Mouse (Mus musculus) lung, adult 18-20 months (tissue): ENCODE results near the gene Scand1.
A peak's percentile ranks its signal among the peaks of the same experiment; 100 is the strongest.

Experiments
- DNase-seq, 2 experiments: peaks; one replicate each; pipeline ENCODE4 v3.0.0; 2022; ENCODE audit warnings: mixed read lengths in 2 of 2

Gene Scand1

DNA sequence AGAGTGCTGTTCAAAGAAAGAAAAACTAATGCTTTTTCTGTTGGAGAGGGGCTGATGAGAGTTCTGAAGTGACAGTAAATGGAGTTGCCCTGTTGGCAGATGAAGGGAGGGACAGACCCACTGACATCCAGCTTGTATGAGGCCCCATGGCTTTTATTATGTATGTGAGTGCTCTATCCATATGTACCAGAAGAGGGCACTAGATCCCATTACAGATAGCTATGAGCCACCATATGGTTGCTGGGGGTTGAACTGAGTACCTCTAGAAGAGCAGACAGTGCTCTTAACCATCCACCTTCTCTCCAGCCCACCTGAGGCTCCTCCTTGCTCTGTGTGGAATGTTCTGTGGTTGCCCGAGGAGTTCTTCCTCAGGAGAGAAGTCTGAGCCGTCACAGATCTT lies 6.7 kb downstream of the Scand1 start:
- DNase-seq = no peak

DNA sequence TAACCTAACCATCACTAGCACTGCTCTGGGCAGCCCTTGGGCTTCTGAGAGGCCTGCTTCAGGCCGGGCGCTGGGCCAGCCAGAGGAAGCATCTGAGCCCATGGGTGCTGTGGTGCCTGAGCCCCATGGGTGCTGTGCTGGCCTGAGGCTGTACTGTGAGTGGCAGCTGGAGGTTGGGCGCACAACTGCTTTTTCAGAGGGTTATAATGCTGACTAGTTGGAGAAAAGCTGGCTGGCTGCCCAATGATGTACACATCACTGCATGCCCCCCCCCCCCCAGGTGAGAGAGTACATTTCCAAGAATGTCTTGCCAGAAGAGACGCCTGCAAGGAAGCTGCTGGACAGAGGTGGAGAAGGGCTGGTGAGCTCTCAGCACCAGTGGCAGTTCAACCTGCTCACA lies 8.2 kb downstream of the Scand1 start:
- no peak for DNase-seq

DNA sequence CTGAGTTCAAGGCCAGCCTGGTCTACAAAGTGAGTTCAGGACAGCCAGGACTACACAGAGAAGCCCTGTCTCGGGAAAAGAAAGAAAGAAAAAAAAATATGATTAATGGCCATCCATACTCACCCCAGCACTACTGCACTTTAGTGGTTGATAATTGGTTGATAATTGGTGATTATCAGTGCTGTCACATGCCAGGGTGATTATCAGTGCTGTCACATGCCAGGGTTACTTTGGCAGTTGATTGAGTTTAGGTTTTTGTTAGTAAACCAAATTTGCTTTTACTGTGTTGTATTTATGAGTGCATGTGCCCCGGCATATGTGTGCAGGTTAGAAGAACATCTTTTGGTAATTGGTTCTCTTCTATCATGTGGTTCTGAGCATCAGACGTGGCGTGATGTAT lies 10.4 kb downstream of the Scand1 start:
- no peak for DNase-seq

DNA sequence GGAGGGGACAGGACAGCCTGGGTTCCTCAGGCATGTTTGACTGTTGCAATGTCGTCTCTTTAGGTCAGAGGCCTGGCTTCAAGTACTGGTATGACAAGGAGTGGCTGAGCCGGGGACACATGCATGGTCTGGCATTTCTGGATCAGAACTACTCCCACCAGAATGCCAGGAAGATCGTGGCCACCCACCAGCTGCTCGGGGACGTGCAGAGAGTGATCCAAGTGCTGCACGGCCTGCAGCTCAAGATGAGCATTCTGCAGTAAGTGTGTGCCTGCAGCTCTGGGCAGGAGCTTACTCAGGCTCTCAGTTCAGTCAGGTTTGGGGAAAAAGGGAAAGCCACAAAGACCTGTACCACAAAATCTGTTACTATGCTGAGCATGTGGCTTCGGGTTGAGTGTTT lies 14.0 kb downstream of the Scand1 start:
- no peak for DNase-seq

DNA sequence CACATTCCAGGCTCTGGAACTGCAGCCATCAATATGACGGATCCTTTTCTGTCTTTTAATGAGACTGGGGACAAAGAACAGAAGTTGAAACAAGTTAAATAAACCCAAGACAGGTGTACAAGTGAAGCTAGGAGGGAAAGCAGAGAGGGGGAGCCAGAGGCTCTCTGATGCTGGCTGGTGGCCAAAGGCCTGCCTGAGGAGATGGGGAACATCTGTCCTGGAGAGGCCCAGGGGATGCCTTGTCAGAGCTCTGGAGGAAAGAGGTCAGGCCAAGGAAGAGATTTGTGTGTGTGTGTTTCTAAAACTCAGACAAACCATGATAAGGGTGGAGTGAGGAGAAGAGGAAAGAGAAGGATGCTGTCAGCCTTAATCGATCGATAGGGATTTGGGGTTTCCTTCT lies 14.9 kb downstream of the Scand1 start:
- no peak for DNase-seq

DNA sequence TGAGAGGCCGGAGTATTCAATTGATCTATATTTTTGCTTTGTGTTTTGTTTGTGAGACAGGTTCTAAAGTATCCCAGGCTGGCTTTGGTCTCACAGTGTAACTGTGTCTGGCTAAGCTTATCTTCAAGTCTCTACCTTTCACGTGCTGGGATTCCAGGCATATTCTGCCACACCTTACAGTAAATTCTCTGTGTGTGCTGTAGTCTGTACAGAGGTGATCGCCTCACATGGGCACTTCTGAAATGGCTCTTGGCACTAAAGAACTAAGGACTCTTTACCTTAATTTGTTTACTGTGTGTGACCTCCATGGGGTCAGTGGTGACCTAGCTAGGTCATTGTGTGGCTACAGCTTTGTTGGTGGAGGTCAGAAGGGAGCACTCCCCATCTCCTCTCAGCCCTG lies 16.3 kb downstream of the Scand1 start:
- DNase-seq = peak; percentile 35 to 44

DNA sequence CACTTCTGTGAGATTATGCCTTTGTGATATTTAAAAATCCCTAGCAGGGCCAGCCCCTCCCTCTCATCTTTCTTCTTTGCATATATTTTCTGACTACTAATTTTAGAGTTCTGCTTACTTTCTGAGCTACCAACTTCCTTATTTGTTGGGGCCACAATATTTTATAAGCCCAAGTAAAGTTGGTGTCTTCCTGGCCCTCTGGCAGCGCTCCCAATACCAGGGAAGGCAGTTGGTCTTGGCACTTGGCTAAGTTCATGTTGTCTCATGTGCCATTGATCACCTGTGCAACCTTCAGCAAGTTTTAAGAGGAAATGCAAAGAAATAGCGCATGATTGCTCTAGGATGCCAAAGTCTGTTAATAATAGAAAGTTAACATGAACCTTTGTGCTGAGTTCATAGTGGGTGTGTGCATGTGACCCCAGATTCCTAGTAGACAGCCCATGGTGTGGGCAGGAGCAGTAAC lies 16.9 kb downstream of the Scand1 start:
- no peak for DNase-seq

DNA sequence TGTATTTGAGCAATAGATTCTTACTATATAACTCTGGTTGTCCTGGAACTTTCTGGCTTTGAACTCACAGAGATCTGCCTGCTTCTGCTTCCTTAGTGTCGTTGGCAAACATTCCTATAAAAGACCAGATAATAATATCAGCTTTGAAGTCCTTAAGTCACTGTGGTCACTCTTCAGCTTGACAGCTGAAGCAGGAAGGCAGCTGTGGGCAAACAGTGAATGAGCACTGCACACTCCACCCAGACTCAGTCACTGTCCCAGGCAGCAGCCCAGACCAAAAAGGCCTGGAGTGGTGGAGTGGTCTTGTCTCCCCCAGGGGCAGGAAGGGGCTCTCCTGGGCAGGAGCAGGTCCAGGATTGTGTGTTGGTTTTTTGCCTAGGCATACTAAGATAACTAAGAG lies 20.5 kb downstream of the Scand1 start:
- DNase-seq = no peak

DNA sequence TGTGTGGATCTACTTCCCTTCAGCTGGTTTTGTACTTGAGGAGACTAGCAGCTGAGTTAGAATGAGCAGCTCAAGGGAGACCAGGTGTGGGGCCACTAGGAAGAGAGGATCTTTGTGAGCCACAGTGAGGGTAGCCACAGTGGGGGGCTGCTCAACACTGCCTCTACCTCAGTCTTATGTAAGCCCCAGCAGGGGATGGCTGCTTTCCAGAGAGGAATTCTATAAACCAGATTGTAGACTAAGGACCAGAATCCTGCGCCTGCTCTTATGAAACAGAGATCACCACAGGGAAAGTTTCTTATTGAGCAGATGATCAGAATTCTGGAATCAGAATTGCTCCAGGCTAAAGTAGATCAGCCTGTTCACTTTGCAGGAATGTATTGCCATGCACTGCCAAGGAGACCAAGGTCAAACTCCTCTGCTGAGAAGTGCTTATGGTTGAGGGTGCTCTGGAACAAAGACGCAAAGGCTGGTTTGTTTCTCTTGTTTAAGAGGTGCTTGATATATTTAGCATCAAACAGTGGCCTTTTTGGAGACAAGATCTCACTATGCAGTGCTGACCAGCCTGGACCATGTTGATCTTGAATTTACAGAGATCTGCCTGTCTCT lies 22.8 kb downstream of the Scand1 start:
- peak; percentile 25 to 48 for DNase-seq

DNA sequence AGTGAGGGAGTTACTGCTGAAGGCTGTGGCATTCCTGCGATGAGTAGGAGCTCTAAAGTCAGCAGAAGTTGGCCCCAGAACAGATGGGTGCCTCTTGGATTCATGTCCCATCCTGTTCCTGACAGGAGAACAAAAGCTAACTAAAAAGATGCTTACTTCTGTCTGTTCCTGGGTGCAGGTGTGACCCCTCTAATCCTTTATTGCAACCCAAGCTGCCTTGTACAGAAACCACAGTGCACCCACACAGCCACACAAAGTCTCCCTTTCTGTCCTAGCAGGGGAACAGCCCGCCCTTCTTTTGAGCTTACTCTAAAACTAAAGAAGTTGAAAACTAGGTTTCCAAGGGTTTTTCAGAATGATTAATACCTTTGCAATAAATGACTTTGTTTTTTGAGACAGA lies 24.3 kb downstream of the Scand1 start:
- no peak for DNase-seq

DNA sequence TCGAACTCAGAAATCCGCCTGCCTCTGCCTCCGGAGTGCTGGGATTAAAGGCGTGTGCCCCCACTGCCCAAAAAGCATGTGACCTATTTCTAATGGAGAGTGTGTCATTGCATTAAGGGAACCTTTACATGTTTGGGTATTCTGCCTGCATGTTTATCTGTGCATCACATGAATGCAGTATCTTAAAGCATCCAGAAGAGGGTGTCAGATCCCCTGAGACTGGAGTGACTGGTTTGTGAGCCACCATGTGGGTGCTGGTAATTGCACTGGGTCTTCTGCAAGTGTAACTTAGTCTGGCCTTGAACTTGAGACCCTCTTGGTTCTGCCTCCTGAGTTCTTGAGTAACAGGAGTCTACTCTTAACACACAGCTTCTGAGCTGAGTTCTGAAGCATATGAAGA lies 25.8 kb downstream of the Scand1 start:
- no peak for DNase-seq

DNA sequence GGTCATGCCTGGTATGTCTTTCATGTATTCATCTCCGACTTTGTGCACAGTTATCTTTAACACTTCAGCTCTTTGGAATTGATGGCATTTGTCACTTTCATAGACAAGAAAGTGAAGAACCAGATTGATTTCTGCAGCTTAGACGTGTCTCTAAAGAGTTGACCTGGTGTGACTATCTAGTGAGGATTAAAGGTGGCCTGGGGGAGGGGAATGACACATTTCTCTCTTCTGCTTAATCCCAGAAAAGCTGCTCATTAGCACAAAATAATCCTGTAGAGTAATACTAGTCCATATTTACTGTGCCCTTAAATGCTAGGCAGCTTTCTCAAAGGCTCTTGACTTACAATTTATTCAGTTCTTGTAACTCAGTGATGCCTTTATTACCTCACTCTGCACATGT lies 27.3 kb downstream of the Scand1 start:
- DNase-seq = no peak

DNA sequence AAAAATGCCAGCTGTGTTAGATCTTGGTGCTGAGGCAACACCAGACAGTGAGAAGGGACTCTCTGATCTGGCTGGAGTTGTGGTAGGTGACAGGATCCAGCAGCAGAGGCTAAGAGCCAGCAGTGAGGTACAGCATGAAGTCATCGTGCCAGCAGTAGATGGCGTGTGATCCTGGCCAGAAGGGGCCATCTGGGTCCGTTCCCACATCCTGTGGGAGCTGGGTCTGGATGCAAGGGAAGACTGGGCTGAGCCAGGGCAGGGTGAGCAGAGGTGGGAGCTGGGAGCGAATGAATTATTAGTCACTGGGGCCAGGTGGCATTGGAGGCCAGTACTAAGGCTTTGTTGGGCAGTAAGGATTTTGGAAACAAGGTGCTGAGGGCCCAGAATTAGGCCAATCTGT lies 31.3 kb downstream of the Scand1 start:
- DNase-seq = no peak

DNA sequence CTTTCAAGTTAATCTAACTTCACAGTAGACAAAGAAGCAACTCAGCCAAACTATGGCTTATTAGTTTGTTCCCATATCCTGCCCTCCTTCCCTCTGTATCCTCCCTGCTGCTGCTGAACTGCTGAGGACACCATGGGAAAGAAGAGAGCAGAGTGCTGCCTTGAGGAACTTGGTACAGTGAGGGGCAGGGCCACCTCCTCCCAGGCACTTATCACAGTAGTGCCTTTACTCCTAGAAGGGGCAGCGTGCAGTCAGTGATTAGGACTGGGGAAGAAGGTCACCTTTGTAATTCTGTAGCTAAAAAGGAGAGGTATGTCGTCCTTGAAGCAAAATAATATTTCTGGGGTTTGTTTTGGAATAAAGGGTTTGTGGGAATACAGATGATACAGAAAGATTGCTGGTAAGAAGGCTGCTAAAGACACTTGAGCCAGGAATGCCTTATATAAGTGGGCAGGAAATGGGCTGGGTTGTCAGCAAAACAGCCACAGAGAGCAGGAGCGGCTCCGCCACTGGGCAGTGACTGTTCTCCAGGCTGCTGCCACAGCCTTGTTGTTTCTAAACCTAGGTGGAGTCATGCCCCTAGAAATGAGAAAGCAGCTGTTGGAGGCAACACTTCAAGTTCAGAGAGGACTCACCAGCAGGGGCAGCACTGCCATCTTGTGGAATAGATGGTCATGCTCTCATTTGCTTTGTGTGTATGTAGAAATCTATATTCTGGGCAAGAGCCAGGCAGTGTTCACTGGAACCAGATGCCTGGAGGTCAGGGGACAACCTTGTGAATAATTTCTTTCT lies 34.1 kb downstream of the Scand1 start:
- DNase-seq = peak; percentile 88 to 93

DNA sequence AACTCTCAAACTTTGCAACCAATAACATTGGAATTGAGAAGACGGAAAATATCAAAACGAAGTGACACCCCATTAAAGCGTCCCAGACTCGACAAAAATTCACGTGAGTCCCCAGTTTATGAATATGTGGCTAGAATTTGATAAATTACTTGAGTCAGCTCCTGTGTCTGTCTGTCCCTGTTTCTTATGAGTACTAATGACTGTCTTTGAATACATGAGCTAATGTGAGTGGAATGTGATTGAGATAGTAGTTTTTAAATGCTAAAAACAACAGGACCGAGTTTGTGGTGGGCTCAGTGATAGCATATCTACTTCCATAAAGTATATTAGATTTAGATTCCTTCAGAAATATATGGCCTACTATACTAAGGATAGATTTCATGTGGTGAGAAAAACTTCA lies 40.0 kb downstream of the Scand1 start:
- no peak for DNase-seq

DNA sequence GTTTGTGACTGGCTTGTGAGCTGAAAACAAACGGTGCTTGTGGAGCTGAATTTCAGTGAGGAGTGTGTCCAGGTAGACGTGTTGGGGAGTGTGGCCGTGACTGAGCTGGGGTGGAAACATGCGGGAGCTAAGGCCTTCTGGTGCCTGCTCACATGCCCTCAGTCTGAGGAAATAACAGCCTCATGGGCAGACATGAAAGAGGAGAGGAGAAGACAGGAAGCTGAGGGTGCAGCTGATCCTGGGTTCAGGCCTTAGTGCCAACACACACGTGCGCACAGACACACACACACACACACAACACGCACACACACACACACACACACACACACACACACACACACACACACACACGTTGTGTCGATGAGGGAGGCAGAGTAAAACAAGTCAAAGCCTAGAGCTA lies 44.9 kb downstream of the Scand1 start:
- no peak for DNase-seq

DNA sequence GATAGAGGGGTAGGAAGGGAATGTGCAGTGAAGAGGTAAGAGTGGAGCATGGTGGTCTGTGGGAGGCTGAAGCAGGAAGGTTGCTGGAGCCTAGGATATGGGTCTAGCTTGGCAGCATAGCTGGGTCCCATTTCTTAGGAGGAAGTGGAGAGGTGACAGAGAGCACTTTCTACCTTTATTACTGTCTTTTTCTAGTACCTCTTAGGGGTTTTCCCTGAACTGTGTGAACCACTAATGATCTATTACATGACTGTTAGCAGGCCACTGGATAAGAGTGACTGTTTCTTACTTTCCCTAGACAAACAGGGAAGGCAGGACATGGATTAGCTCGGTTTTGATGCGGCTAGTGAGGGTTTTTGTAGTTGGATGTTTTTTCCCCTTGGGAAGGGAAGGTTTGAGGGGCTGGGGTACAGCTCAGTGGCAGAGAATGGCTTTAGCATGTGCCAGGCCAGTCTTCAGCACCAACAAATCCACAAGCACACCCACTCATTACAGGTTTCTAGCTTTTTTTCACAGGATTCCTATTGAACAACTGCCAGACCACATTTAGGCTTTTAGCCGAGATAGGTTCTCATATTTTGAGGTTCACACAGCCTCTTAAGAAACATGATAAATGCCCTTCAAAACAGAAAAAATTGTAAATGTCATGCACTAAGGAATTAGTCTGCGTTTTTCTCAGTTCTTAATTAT lies 49.2 kb downstream of the Scand1 start:
- DNase-seq = no peak
